Mouse (Mus musculus): ENCODE measurements around the gene Cldnd1. TPM values are rescaled to one million over a fixed set of nuclear protein-coding genes. Genes with fewer than 3 reads are reported as not detected.

Cldnd1 gene
- total RNA-seq, 2 experiments from 2014 or later, result 71.9 to 75.0 TPM

- no peak for DNase-seq (ENCODE audit: low spot score in 2 of 2)
These were observed 20.3 kb upstream of the Cldnd1 start for GRCm38 (mm10) chr16:58707276-58707905.

- no peak for DNase-seq (ENCODE audit: low spot score in 2 of 2)
These were observed 18.9 kb upstream of the Cldnd1 start for GRCm38 (mm10) chr16:58708601-58709475.

DNA sequence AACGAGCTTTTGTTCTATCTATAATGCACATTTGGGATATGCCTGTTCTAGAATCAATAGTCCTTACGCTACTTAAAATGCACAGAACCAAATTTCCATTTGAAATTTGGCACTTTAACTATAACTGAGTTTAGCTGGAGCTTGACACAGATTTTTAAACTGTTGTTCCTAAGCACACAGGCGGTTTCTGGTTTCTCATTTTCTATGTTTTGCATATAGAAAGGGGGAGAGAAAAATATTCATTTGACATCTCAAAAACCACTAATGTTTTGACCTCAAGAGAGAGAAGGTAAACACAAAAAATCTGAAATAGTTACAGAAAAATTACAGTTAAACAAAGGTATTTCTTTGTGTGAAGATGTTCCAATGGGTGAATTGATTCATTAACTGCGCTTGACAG, 18.2 kb upstream of the Cldnd1 start:
- DNase-seq (ENCODE audit: low spot score in 2 of 2), result no peak

GRCm38 (mm10) chr16:58712221-58712620, 15.5 kb upstream of the Cldnd1 start:
- no peak for DNase-seq (ENCODE audit: low spot score in 2 of 2)

- no peak for DNase-seq (ENCODE audit: low spot score in 2 of 2)
These were observed 14.6 kb upstream of the Cldnd1 start for GRCm38 (mm10) chr16:58713128-58713527.

DNA sequence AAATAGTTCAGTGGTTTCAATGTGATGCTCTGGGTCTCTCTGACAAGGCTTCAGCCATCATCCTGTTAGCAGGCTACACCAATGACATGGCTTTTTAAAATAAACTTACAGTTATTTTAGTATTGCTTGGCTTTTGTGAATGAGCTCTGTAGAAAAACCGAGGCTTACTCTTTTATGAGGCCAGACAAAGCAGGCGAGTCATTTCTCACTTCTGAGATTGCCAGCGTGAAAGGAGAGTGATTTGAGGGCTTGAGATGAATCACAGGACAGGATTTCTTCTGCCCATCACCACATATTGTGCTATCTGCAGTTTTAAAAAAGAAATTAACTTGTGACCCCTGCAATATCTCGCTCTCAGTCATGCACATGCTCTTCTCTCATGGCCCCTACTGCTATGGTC, 12.7 kb upstream of the Cldnd1 start:
- no peak for DNase-seq (ENCODE audit: low spot score in 2 of 2)

- no peak for DNase-seq (ENCODE audit: low spot score in 2 of 2)
These were observed 9.0 kb upstream of the Cldnd1 start, which contains the start of gene Gpr15 for GRCm38 (mm10) chr16:58718666-58719120. TSS of gene Gpr15 (minus strand) at chr16:58719070.

- DNase-seq (ENCODE audit: low spot score in 2 of 2), result no peak
These were observed 5.4 kb upstream of the Cldnd1 start for GRCm38 (mm10) chr16:58722292-58722691.

DNA sequence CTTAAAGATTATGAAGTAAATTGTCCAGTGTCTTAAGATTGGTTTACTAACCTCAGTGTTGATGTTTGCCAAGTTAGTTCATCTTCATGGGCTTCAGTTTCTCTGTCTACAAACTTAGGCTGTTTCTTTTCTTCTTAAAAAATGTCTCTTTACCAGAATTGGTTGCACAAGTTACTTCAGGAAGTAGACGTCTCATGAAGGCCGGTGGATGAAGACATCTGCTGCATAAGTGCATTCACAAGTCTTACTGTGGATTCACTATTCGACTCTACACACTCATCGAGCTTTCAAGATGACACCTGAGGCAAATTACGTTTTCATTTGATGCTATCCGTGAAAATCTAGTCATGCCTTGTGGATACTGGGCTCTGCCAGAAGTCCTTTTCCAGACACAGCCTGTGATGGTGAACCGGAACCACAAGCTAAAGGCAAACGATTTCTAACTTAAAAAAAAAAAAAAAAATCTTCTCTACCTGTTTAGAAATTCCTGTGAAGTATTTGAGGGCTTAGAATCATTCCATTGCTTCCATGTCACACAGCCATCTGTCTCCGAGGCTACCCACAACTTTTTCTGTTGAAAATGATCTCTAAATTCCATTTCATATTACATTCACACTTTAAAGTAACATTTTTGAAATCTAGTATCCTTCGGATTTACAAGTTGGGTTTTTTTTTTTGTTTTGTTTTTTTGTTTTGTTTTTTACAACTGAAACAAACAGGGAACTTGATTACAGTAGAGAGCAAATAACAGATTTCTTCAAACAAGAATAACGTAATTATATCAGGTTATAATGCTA, 832 bp upstream of the Cldnd1 start:
- no peak for DNase-seq (ENCODE audit: low spot score in 2 of 2)

DNA sequence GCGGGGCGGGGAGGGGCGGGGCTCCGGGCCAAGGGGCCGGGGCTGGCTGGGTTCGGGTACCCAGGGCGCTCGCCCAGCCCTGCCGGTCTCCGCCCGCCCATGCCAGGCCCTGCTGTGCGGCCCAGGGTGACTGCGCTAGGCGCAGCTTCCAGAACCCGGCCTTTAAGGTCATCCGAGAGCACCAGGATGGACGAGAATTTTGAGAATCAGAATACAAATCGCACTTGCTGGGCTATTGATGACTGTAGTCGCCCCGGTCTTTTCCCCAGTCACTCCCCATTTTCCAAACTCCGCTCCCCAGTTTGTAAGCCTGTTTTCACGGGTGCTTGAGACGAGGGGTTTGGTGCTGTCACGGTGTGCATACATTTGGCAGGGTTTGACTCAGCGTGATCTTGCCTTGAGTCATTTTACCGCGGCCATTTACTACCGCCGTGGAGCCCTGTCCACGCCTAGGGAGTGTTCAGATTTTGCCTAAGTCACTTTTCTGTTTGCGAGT, 514 bp downstream of the Cldnd1 start:
- no peak for DNase-seq (ENCODE audit: low spot score in 2 of 2)

DNA sequence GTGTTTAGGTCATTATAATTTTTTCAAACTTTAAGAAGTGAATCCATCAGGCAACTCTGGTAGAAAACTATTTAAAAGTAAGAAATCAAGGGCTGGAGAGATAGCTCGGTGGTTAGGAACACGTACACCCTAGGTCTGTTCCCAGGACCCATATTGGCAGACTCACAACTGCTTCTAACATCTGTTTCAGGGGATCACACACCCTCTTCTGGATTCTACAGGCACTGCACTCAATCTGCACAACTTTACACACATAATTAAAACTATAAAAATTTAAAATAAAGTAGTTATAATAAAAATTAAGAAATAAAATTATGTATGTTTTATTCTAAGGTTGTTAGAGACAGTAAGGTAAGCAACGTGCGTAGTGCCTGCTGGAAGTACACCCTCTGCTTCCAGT, 10.5 kb downstream of the Cldnd1 start:
- DNase-seq (ENCODE audit: low spot score in 2 of 2), result no peak

- DNase-seq (ENCODE audit: low spot score in 2 of 2), result no peak
These were observed 11.1 kb downstream of the Cldnd1 start for GRCm38 (mm10) chr16:58738800-58739199.

DNA sequence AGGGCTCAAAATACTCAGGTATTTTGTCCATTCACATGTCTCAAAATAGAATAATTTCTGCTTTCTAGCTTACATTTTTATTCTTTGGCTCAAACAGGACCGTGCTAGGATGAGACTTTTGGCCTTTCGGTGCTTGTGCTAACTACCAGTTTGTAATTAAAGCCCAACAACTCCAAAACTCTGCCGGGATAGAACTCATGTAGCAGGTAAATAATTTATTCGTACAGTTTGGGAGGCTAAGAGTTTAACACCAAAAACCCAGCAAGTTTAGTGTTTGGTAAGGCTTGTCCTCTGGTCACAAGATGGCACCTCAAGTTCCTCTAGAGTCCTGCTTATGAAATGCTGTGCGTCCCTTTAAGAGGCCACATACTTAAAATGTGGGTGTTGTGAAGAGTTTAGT, 13.0 kb downstream of the Cldnd1 start:
- no peak for DNase-seq (ENCODE audit: low spot score in 2 of 2)

DNA sequence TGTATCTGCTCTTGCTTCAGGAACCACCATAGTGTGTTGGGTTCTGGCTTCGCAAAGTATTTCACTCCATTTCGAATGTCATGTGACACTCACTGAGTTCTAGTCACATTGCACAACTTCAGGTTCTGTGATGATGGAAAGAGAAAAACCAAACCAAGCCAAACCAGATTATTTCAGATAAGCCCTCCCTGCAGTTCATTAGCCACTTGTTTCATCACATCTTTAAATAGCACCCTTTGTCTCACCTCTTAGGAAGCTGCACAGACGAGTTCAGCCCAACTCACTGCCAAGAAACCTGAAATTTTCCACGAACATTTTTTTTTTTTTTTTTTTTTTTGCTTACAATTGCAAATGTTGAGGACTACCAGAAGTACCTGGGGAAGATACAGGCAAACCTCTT, 19.0 kb downstream of the Cldnd1 start:
- DNase-seq (ENCODE audit: low spot score in 2 of 2), result no peak

DNA sequence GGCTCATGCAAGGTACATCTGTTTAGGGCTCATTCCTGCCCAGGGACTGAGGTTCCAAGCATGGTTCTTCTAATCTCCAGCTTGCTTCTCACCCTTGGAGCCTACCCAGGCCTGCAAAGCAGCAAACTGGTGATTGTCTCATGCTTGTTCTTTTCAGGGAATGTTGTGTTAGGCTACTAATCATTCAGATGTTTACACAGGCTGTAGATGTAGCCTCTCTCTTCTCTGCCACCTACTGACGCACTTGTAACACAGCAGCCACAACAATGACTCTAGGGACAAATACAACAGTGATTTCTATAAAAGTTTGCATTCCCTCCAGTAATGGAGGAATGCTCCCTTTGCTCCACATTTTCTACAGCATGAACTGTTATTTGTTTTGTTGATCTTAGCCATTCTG, 23.6 kb downstream of the Cldnd1 start:
- no peak for DNase-seq (ENCODE audit: low spot score in 2 of 2)

GRCm38 (mm10) chr16:58756191-58756590, 28.5 kb downstream of the Cldnd1 start:
- no peak for DNase-seq (ENCODE audit: low spot score in 2 of 2)

DNA sequence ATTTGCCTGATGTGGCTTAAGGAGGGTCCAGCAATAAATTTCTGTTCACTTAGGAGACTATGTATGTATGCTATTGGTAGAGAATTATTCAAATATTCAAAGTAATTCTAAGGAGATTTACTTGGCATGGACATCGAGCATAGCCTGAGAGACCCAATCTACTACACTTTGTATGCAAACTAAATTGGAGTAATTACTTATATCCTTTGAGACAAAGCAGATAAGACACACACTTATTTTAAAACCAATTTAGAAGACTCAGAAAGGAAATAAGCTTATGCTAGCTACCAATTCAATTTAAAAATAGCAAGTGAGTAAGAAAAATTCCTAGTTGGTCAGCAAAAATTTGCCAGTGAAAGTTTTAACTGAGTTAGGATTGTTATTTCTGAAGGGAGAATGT, 35.4 kb downstream of the Cldnd1 start, which contains the start of gene Olfr172:
Gene Olfr172, minus strand, starts transcription at position 101 of the 400 bp plus-strand sequence.
- DNase-seq (ENCODE audit: low spot score in 2 of 2), result no peak
